Mouse (Mus musculus): ENCODE data around the gene Sgsh.

DNA sequence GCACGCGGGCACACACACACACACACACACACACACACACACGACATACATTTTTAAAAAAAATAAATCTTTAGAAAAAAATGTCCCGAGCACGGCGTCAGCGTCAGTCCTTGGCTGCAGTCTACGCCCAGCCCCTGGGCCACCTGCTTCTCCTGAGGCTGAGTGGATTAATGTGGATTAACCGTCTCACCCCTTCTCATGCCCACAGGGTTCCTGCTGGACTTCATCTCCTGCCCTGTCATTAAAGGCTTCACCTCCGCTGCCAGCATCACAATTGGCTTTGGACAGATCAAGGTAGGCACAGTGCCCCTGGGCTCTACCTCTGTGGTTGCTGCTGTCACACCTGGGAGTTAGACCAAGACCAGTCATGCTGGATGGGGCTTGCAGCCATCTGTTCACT is 3.8 kb upstream of the Sgsh start:
- no peak for TF ChIP-seq ELF1 (IDR thresholded peaks at IDR 0.05; ENCODE audit: low read depth, low read length)
- no peak for TF ChIP-seq CTCF (IDR thresholded peaks at IDR 0.05 in 2 of 3, conservative IDR thresholded peaks at IDR 0.05 in 1 of 3; ENCODE audit: control insufficient read depth in 1 of 3, insufficient read depth in 1 of 3, low read depth in 2 of 3, low read length in 3 of 3, poor library complexity in 1 of 3, severe bottlenecking in 1 of 3)
- no peak for TF ChIP-seq POLR2A (IDR thresholded peaks at IDR 0.05; ENCODE audit: control insufficient read depth in 1 of 2, insufficient read depth in 1 of 2, low read depth in 1 of 2, low read length in 2 of 2, poor library complexity in 1 of 2)
